Mouse (Mus musculus) liver, embryonic 16.5 days (tissue): ENCODE measurements around the gene Bpifa5. TPM values are rescaled to one million over a fixed set of nuclear protein-coding genes. Genes with fewer than 3 reads are reported as not detected.

ENCODE experiments used
- ATAC-seq: fragments of 200-750 bp; cut with Nextera tagmentation; 2 replicates; pipeline ENCODE4 v1.8.0; 2017; ENCODE audit warnings: low read depth, mild to moderate bottlenecking, moderate number of reproducible peaks, moderate library complexity
- H3K27ac ChIP-seq: fragments of 300-500 bp; sonication (generic); 2 replicates; pipeline ENCODE4 v1.5.1; 2014; ENCODE audit warnings: mild to moderate bottlenecking, low read length
- H3K27me3 ChIP-seq: fragments of 300-500 bp; sonication (generic); 2 replicates; pipeline ENCODE4 v1.6.1; 2014; ENCODE audit warnings: low read depth, low read length, mixed read lengths; ENCODE audit not compliant: control insufficient read depth, insufficient read depth
- H3K36me3 ChIP-seq: fragments of 300-500 bp; sonication (generic); 2 replicates; pipeline ENCODE4 v1.6.1; 2014; ENCODE audit warnings: mild to moderate bottlenecking; ENCODE audit not compliant: control insufficient read depth, insufficient read depth
- H3K4me1 ChIP-seq: fragments of 300-500 bp; sonication (generic); 2 replicates; pipeline ENCODE4 v1.6.1; 2014; ENCODE audit warnings: low read depth, low read length, mixed read lengths; ENCODE audit not compliant: control insufficient read depth
- H3K4me2 ChIP-seq: fragments of 300-500 bp; sonication (generic); 2 replicates; pipeline ENCODE4 v1.6.1; 2014; ENCODE audit warnings: low read depth, low read length, mixed read lengths
- H3K4me3 ChIP-seq: fragments of 300-500 bp; sonication (generic); 2 replicates; pipeline ENCODE4 v1.5.1; 2014; ENCODE audit warnings: low read depth, mild to moderate bottlenecking, low read length
- H3K9ac ChIP-seq: fragments of 300-500 bp; sonication (generic); 2 replicates; pipeline ENCODE4 v1.6.1; 2014; ENCODE audit warnings: low read depth, low read length
- H3K9me3 ChIP-seq: fragments of 300-500 bp; sonication (generic); replicated peaks from 2 replicates; pipeline ENCODE4 v1.6.1; 2016; ENCODE audit warnings: low read length; ENCODE audit not compliant: control insufficient read depth
- WGBS: fragments of 180-500 bp; shearing (Covaris S2); extraction: QIAGEN DNeasy Blood & Tissue Kit; methylation state at CpG from one replicate; pipeline ENCODE4 v1.1.7; 2014; ENCODE audit not compliant: insufficient replicate concordance; 5-methylcytosine and 5-hydroxymethylcytosine counted together
- polyA plus RNA-seq: library from polyadenylated mRNA; unstranded; fragments of >200 nt; fragmentation: Nextera tagmentation; extraction: Ambion mirVana; gene quantifications from 2 replicates; pipeline ENCODE4 v1.2.1, GENCODE M21; 2015

The Bpifa5 gene
- polyA plus RNA-seq, 1 experiment from 2014 or later = not detected

DNA sequence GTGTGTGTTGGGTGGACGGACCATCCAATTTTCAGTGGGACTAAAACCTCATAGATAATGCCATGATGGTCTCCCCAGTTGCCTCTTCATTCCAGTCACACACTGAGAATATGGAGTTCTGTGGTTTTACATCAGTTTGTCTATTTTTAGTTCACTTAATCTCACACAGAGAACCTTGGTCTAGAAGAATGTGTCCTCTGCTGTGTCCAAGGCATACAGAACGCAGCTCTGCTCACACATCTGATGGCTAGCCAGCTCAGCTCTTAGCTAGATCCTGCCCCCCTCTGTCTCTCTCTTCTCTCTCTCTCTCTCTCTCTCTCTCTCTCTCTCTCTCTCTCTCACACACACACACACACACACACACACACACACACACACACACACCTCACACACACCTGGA lies 29.7 kb downstream of the Bpifa5 start:
- Histone ChIP-seq H3K9ac (no peak overlapping the region), H3K4me3 (no peak overlapping the region), H3K4me1 (no peaks in the 10 kb centered on the region), H3K27ac (no peak overlapping the region), H3K4me2 (no peak overlapping the region), H3K36me3 (no peaks in the 10 kb centered on the region), H3K9me3 (no peaks in the 10 kb centered on the region), H3K27me3 (no peaks in the 10 kb centered on the region)
- ATAC-seq = no peak
- 33% methylated on average over 2 of the region's 2 CpGs for WGBS

DNA sequence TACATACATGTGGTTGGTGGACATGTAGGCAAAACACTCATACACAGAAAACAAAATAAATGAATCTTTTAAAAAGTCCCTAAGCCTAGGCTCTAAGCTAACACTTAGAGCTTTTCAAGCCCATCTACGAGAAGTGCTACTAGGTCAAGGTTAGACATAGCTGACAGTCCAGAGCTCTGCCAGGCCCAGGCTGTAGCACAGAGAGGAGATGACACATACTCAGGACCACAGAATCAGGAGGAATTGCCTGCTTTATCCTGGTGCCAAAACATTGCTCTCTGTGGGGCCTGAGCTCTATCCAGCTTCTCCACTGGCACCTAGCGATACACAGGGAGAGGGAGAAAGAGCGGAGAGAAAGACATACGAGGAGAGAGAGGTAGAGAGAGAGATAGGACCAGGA lies 30.7 kb downstream of the Bpifa5 start:
- Histone ChIP-seq H3K4me1 (no peaks in the 10 kb centered on the region), H3K9me3 (no peaks in the 10 kb centered on the region), H3K27me3 (no peaks in the 10 kb centered on the region), H3K36me3 (no peaks in the 10 kb centered on the region), H3K4me3 (no peak overlapping the region), H3K27ac (no peak overlapping the region), H3K9ac (no peak overlapping the region), H3K4me2 (no peak overlapping the region)
- 67% methylated on average over 4 of the region's 4 CpGs for WGBS
- no peak for ATAC-seq

DNA sequence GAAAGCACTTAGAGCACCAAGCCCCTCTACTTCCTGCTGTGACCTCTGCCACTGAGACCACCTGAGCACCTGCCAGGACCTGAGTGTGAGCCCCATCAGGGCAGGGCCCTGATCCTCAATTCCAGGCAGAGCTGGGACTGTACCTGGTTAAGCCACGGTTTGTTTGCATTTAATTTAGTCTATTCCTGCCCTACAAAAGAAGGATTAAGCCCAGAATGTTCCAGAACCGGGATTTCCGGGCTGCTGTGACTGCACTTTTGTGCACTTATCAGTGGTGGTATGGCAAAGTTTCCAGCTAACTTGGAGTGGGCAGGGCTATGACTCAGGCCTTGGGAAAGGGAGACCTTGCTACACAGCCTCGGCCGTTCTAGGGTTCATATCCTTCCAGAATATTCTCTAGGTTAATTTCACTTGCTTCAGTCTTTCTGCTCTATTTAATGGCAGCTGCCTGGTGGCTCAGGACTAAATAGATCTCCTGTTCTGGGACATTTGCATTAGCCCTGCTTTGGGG lies 31.6 kb downstream of the Bpifa5 start:
- Histone ChIP-seq H3K27ac (no peak overlapping the region), H3K36me3 (no peaks in the 10 kb centered on the region), H3K4me1 (no peaks in the 10 kb centered on the region), H3K27me3 (no peaks in the 10 kb centered on the region), H3K4me3 (no peak overlapping the region), H3K4me2 (no peak overlapping the region), H3K9me3 (no peaks in the 10 kb centered on the region), H3K9ac (no peak overlapping the region)
- 53% methylated on average over 5 of the region's 5 CpGs for WGBS
- no peak for ATAC-seq

DNA sequence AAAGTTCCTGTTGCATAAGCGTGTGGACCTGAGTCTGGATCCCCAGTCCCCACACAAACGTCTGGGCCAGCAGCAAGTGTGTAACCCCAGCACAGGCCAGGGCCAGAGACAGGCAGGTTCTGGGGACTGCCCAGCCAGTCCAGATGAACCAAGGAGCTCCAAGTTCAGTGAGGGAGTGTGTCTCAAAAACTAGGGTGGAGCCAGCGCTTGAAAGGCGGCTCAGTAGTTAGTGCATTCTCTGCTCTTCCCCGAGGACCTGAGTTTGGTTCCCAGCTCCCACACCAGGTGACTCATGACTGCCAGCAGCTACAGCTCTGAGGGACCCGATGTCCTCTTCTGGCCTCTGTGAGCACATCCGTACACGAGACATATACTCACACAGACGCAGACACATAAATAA lies 34.6 kb downstream of the Bpifa5 start:
- Histone ChIP-seq H3K4me2 (no peak overlapping the region), H3K27me3 (no peaks in the 10 kb centered on the region), H3K4me1 (no peaks in the 10 kb centered on the region), H3K9ac (no peak overlapping the region), H3K9me3 (no peaks in the 10 kb centered on the region), H3K36me3 (no peaks in the 10 kb centered on the region), H3K4me3 (no peak overlapping the region), H3K27ac (no peak overlapping the region)
- WGBS = 64% methylated on average over 9 of the region's 9 CpGs
- ATAC-seq = no peak

DNA sequence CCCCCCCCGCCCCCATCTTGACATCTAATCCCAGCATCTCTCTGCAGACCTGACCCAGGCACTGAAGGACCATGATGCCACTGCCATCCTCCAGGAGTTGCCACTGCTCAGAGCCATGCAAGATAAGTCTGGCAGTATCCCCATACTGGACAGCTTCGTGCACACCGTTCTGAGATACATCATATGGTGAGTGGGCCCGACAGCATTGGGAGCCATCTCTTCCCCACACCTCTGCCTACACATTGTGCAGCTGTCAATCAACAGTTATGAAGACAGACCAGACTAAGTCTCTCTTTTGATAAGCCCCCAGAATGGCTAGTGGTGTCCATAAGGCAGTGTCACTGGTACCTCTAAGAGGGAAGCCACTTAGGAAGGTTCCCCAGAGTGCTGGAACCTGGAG lies 42.2 kb downstream of the Bpifa5 start:
- H3K9ac ChIP-seq = no peak overlapping the region
- no peak overlapping the region for H3K4me2 ChIP-seq
- H3K9me3 ChIP-seq = no peaks in the 10 kb centered on the region
- H3K4me1 ChIP-seq = no peaks in the 10 kb centered on the region
- no peak overlapping the region for H3K4me3 ChIP-seq
- 61% methylated on average over 4 of the region's 4 CpGs for WGBS
- H3K27me3 ChIP-seq = no peaks in the 10 kb centered on the region
- H3K36me3 ChIP-seq = no peaks in the 10 kb centered on the region
- no peak for ATAC-seq
- no peak overlapping the region for H3K27ac ChIP-seq

DNA sequence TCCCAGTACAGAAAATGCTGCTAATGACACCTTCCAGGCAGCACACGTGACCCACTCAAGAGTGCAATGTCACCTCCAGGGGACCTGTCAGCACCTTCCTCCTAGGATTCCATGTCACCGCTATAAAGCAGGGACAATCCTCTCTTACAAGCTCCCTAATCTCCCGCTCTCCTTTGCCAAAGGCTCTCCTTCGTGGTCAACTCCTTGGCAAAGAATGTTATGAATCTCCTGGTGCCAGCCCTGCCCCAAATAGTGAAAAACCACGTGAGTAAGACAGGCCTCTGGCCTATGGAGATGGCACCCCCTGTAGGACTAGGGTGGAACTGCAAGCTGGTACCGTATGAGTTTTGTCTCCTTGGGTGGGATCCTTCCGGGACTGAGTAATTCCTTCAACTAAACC lies 44.5 kb downstream of the Bpifa5 start:
- no peaks in the 10 kb centered on the region for H3K27me3 ChIP-seq
- H3K27ac ChIP-seq = no peak overlapping the region
- no peak for ATAC-seq
- H3K4me1 ChIP-seq = no peaks in the 10 kb centered on the region
- no peaks in the 10 kb centered on the region for H3K9me3 ChIP-seq
- WGBS = 47% methylated on average over 7 of the region's 7 CpGs
- no peak overlapping the region for H3K4me3 ChIP-seq
- H3K9ac ChIP-seq = no peak overlapping the region
- no peak overlapping the region for H3K4me2 ChIP-seq
- no peaks in the 10 kb centered on the region for H3K36me3 ChIP-seq

DNA sequence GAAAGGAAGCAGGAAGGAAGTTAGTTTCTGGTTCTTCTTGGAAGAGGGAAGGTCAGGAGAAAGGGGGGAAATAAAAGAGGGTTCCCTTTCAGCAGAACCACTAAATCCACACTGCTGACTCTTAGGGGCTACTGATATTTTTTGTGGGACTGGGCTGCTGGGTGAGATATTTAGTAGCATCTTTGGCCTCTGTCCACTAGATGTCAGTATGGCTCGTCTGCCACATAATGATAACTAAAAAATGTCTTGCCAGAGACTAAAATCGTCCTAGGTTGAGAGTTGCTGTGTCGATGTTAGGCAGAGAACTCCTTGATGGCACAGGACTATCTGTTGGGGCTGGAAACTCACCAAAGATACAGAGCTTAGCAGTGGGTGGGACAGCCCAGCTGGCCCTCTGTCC lies 46.7 kb downstream of the Bpifa5 start:
- H3K4me2 ChIP-seq = no peak overlapping the region
- H3K4me3 ChIP-seq = no peak overlapping the region
- no peak for ATAC-seq
- H3K9me3 ChIP-seq = no peaks in the 10 kb centered on the region
- no peaks in the 10 kb centered on the region for H3K27me3 ChIP-seq
- 13% methylated on average over 3 of the region's 3 CpGs for WGBS
- no peak overlapping the region for H3K27ac ChIP-seq
- H3K36me3 ChIP-seq = no peaks in the 10 kb centered on the region
- H3K4me1 ChIP-seq = no peaks in the 10 kb centered on the region
- no peak overlapping the region for H3K9ac ChIP-seq

DNA sequence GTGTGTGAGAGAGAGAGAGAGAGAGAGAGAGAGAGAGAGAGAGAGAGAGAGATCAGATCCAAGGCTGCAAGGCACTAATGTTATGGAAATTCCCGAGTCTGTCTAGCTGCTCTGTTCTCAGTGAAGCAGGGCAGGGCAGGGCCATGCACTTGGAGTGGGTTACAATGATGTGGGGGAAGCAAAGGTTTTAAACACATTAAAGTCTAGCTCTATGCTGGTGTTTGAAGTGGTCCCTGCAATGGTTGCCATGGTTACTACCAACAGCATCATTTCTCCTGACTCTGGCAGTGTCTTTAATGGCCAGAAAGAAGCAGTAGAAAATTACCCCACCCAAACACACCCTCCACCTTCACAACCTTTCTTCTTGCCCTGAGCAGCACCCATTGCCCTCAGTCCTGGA lies 48.7 kb downstream of the Bpifa5 start:
- no peak overlapping the region for H3K4me2 ChIP-seq
- no peaks in the 10 kb centered on the region for H3K36me3 ChIP-seq
- no peak for ATAC-seq
- no peak overlapping the region for H3K9ac ChIP-seq
- no peaks in the 10 kb centered on the region for H3K4me1 ChIP-seq
- WGBS = 67% methylated on average over 1 of the region's 1 CpGs
- no peaks in the 10 kb centered on the region for H3K27me3 ChIP-seq
- H3K27ac ChIP-seq = no peak overlapping the region
- no peak overlapping the region for H3K4me3 ChIP-seq
- no peaks in the 10 kb centered on the region for H3K9me3 ChIP-seq

DNA sequence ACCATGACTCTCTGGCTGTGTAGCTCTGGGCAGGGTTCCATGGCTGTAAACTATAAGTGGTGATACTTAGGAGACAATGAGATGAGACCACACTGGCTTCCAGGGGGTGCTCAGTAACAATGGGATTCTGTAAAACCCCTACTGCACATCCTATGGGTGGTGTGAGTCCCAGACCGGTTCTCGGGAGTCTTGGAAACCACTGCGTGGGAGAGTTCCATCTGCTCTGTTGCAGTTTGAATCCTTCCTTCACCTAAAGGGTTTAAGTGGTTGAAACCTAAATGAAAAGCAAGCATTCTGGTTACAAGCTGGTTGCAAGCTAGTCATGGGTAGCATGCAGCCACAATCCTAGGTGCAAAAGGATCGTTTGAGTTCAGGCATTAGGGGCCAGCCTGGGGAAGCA lies 49.5 kb downstream of the Bpifa5 start:
- H3K27me3 ChIP-seq = no peaks in the 10 kb centered on the region
- H3K4me3 ChIP-seq = no peak overlapping the region
- H3K36me3 ChIP-seq = no peaks in the 10 kb centered on the region
- no peak overlapping the region for H3K4me2 ChIP-seq
- H3K27ac ChIP-seq = no peak overlapping the region
- no peaks in the 10 kb centered on the region for H3K9me3 ChIP-seq
- ATAC-seq = no peak
- H3K4me1 ChIP-seq = no peaks in the 10 kb centered on the region
- no peak overlapping the region for H3K9ac ChIP-seq
- 74% methylated on average over 4 of the region's 4 CpGs for WGBS

DNA sequence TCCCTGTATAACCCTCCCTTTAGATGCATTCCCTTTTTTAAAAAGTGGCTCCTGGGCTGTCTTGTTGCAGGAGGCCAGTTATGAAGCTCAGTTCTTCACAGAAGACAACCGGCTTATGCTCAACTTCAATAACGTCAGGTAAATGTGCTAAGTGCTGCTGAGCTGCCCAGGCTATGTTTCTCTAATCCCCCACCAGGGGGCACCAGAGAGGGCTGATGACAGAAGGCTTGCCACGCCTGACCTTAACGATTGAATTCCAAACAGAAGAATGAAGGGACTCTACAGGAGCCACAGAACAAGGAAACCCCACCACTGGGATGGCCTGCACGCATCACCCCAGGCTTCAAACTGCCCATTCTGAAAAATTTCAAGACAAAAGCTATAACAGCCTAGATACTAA lies 52.8 kb downstream of the Bpifa5 start:
- Histone ChIP-seq H3K27me3 (no peaks in the 10 kb centered on the region), H3K9ac (no peak overlapping the region), H3K36me3 (no peaks in the 10 kb centered on the region), H3K27ac (no peak overlapping the region), H3K4me1 (no peaks in the 10 kb centered on the region), H3K9me3 (no peaks in the 10 kb centered on the region), H3K4me2 (no peak overlapping the region), H3K4me3 (no peak overlapping the region)
- no peak for ATAC-seq
- WGBS = 8% methylated on average over 5 of the region's 5 CpGs
